Mouse (Mus musculus): ENCODE results near the gene Tpte. TPM values are rescaled to one million over a fixed set of nuclear protein-coding genes. Genes with fewer than 3 reads are reported as not detected.
"Not testable (repeated sequence)": the region's sequence is repeated elsewhere in the genome, so short reads cannot be mapped to it uniquely, and the experiment has no call there.

Gene Tpte
- polyA plus RNA-seq, 1 experiment from 2014 or later, result not detected

- ATAC-seq (ENCODE audit: low FRiP score, low read depth), result no peak
- no peak overlapping the region for H3K4me3 ChIP-seq
- H3K9ac ChIP-seq, result no peak overlapping the region
- H3K4me1 ChIP-seq (replicated peaks), result no peaks in the 10 kb centered on the region
- no peak overlapping the region for H3K27ac ChIP-seq (replicated peaks)
- WGBS, result 93% methylated on average over 3 of the region's 3 CpGs
- no peaks in the 10 kb centered on the region for H3K9me3 ChIP-seq
- no peaks in the 10 kb centered on the region for H3K36me3 ChIP-seq
- H3K27me3 ChIP-seq, result no peaks in the 10 kb centered on the region
- H3K4me2 ChIP-seq, result no peak overlapping the region
Observed at GRCm38 (mm10) chr8:22266809-22267208, 16.4 kb upstream of the Tpte start.

DNA sequence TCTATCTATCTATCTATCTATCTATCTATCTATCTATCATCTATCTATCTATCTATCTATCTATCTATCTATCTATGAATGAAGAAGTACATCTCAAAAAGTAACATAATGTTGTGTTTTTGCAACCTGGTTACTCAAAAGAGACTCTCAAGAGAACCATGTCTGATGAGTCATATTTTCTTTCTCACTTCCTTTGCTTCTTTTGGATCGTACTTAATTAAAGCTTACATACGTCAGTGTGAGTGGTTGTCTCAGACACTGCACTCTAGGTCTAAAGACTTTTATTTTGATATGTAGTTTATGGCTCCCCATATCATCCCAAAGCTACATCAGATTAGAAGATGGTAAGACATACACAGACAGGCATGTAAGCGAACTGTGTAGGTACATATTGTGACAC is 10.1 kb upstream of the Tpte start:
- ATAC-seq (ENCODE audit: low FRiP score, low read depth), result no peak
- 92% methylated on average over 3 of the region's 3 CpGs for WGBS
- no peaks in the 10 kb centered on the region for H3K9me3 ChIP-seq
- H3K27me3 ChIP-seq, result no peaks in the 10 kb centered on the region
- H3K9ac ChIP-seq, result no peak overlapping the region
- H3K4me1 ChIP-seq (replicated peaks), result no peaks in the 10 kb centered on the region
- H3K27ac ChIP-seq (replicated peaks), result no peak overlapping the region
- H3K36me3 ChIP-seq, result no peaks in the 10 kb centered on the region
- H3K4me2 ChIP-seq, result no peak overlapping the region
- H3K4me3 ChIP-seq, result no peak overlapping the region

- Histone ChIP-seq H3K4me1 (replicated peaks) (no peaks in the 10 kb centered on the region), H3K9ac (no peak overlapping the region), H3K27me3 (no peaks in the 10 kb centered on the region), H3K36me3 (no peaks in the 10 kb centered on the region), H3K27ac (replicated peaks) (no peak overlapping the region), H3K9me3 (no peaks in the 10 kb centered on the region), H3K4me2 (no peak overlapping the region), H3K4me3 (no peak overlapping the region)
- ATAC-seq (ENCODE audit: low FRiP score, low read depth), result no peak
- 74% methylated on average over 10 of the region's 10 CpGs for WGBS
Observed at GRCm38 (mm10) chr8:22274641-22275040, 8.6 kb upstream of the Tpte start.

- H3K27me3 ChIP-seq, result no peaks in the 10 kb centered on the region
- 74% methylated on average over 2 of the region's 2 CpGs for WGBS
- H3K36me3 ChIP-seq, result no peaks in the 10 kb centered on the region
- no peak overlapping the region for H3K27ac ChIP-seq (replicated peaks)
- H3K4me3 ChIP-seq, result no peak overlapping the region
- 0 out of 2 replicates have a peak, but pooled peaks cover 7% of the 10 kb centered on the region for H3K4me1 ChIP-seq (replicated peaks)
- H3K9me3 ChIP-seq, result no peaks in the 10 kb centered on the region
- H3K4me2 ChIP-seq, result 0 out of 2 replicates have a peak overlapping the region, but pooled peaks have one; percentile 47
- no peak for ATAC-seq (ENCODE audit: low FRiP score, low read depth)
- no peak overlapping the region for H3K9ac ChIP-seq
Observed at GRCm38 (mm10) chr8:22302326-22302725, 19.1 kb downstream of the Tpte start.

GRCm38 (mm10) chr8:22302896-22303306 is 19.7 kb downstream of the Tpte start:
- WGBS, result 17% methylated on average over 7 of the region's 7 CpGs

GRCm38 (mm10) chr8:22304045-22304444 is 20.8 kb downstream of the Tpte start:
- H3K4me1 ChIP-seq (replicated peaks); H3K9me3 ChIP-seq; H3K4me3 ChIP-seq; ATAC-seq (ENCODE audit: low FRiP score, low read depth); H3K36me3 ChIP-seq; H3K27ac ChIP-seq (replicated peaks); H3K9ac ChIP-seq; H3K27me3 ChIP-seq; H3K4me2 ChIP-seq: not testable (repeated sequence)
- WGBS, result 90% methylated on average over 8 of the region's 9 CpGs

More at GRCm38 (mm10) chr8:22302896-22303306, 19.7 kb downstream of the Tpte start:
- H3K9me3 ChIP-seq, result no peaks in the 10 kb centered on the region
- H3K27ac ChIP-seq (replicated peaks), result no peak overlapping the region
- peak; percentile 93 for ATAC-seq (ENCODE audit: low FRiP score, low read depth)
- H3K27me3 ChIP-seq, result no peaks in the 10 kb centered on the region
- peak overlapping the region; percentile 47 for H3K4me2 ChIP-seq
- H3K36me3 ChIP-seq, result no peaks in the 10 kb centered on the region
- H3K4me1 ChIP-seq (replicated peaks), result 0 out of 2 replicates have a peak, but pooled peaks cover 7% of the 10 kb centered on the region
- no peak overlapping the region for H3K9ac ChIP-seq
- H3K4me3 ChIP-seq, result peak overlapping the region; percentile 24

GRCm38 (mm10) chr8:22306999-22307398 is 23.8 kb downstream of the Tpte start:
- no peak overlapping the region for H3K27ac ChIP-seq (replicated peaks)
- whole genome bisulfite sequencing, result 76% methylated on average over 10 of the region's 10 CpGs
- H3K4me3 ChIP-seq, result no peak overlapping the region
- no peaks in the 10 kb centered on the region for H3K27me3 ChIP-seq
- no peak for ATAC-seq (ENCODE audit: low FRiP score, low read depth)
- no peaks in the 10 kb centered on the region for H3K36me3 ChIP-seq
- H3K4me2 ChIP-seq, result no peak overlapping the region
- no peak overlapping the region for H3K9ac ChIP-seq
- 0 out of 2 replicates have a peak, but pooled peaks cover 7% of the 10 kb centered on the region for H3K4me1 ChIP-seq (replicated peaks)
- H3K9me3 ChIP-seq, result no peaks in the 10 kb centered on the region

- ATAC-seq (ENCODE audit: low FRiP score, low read depth), result no peak
- H3K27ac ChIP-seq (replicated peaks), result no peak overlapping the region
- H3K36me3 ChIP-seq, result no peaks in the 10 kb centered on the region
- H3K9ac ChIP-seq, result no peak overlapping the region
- no peak overlapping the region for H3K4me2 ChIP-seq
- no peaks in the 10 kb centered on the region for H3K4me1 ChIP-seq (replicated peaks)
- WGBS, result 75% methylated on average over 9 of the region's 9 CpGs
- H3K4me3 ChIP-seq, result no peak overlapping the region
- no peaks in the 10 kb centered on the region for H3K27me3 ChIP-seq
- no peaks in the 10 kb centered on the region for H3K9me3 ChIP-seq
Observed at GRCm38 (mm10) chr8:22311446-22311845, 28.2 kb downstream of the Tpte start.

GRCm38 (mm10) chr8:22335426-22335825 is 52.2 kb downstream of the Tpte start:
- 93% methylated on average over 13 of the region's 13 CpGs for WGBS
- Histone ChIP-seq H3K27ac (replicated peaks) (no peak overlapping the region), H3K9me3 (no peaks in the 10 kb centered on the region), H3K4me3 (no peak overlapping the region), H3K27me3 (no peaks in the 10 kb centered on the region), H3K9ac (no peak overlapping the region), H3K36me3 (no peaks in the 10 kb centered on the region), H3K4me1 (replicated peaks) (no peaks in the 10 kb centered on the region), H3K4me2 (no peak overlapping the region)
- no peak for ATAC-seq (ENCODE audit: low FRiP score, low read depth)

DNA sequence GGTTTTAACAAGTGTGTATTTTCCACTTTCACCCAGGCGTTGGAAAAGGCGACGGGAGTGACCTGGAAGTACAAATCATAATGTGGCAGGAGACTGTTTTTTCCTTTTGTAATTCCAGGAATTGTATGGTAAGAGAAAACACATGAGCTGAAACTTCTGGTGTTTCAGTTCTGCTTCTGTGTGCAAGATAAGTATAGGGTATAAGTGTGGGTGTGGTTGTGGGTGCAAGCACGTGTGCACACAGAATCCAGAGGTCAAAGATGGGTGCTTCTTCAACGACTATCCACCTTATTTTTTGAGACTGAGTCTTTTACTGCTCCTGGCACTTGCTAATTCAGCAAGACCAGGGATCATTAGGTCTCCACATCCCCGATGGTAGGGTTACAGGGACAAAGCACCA is 76.1 kb downstream of the Tpte start:
- Histone ChIP-seq H3K4me1 (replicated peaks) (no peaks in the 10 kb centered on the region), H3K4me3 (no peak overlapping the region), H3K9me3 (no peaks in the 10 kb centered on the region), H3K27ac (replicated peaks) (no peak overlapping the region), H3K27me3 (no peaks in the 10 kb centered on the region), H3K36me3 (no peaks in the 10 kb centered on the region), H3K9ac (no peak overlapping the region), H3K4me2 (no peak overlapping the region)
- no peak for ATAC-seq (ENCODE audit: low FRiP score, low read depth)
- 85% methylated on average over 6 of the region's 6 CpGs for WGBS

GRCm38 (mm10) chr8:22359882-22360281 is 76.6 kb downstream of the Tpte start:
- WGBS, result 92% methylated on average over 6 of the region's 6 CpGs

DNA sequence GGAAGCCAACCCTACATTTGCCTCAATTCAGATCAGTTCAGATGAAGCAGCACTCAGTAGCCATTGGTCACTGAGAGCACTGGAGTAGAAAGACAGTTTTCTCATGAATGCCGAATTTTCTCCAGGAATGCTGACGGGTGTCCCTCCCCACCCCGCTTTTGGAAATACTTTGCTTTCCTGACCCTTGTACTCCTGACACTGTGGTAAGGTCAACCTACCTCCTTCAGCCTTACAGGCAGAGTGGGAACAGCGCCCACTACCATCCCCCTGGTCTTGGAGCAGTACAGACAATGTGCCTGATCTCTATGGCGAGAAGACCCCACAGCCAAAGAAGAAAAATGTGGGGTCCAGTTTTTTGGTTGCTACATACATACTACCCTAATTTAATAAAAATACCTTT is 93.1 kb downstream of the Tpte start:
- no peak overlapping the region for H3K27ac ChIP-seq (replicated peaks)
- H3K4me3 ChIP-seq, result no peak overlapping the region
- no peak overlapping the region for H3K9ac ChIP-seq
- no peaks in the 10 kb centered on the region for H3K9me3 ChIP-seq
- H3K27me3 ChIP-seq, result no peaks in the 10 kb centered on the region
- 94% methylated on average over 5 of the region's 5 CpGs for WGBS
- H3K36me3 ChIP-seq, result peaks cover 6% of the 10 kb centered on the region; the same call in 1 of the 2 replicates
- H3K4me2 ChIP-seq, result no peak overlapping the region
- H3K4me1 ChIP-seq (replicated peaks), result no peaks in the 10 kb centered on the region
- no peak for ATAC-seq (ENCODE audit: low FRiP score, low read depth)

More at GRCm38 (mm10) chr8:22359882-22360281, 76.6 kb downstream of the Tpte start:
- ATAC-seq (ENCODE audit: low FRiP score, low read depth), result no peak
- H3K27ac ChIP-seq (replicated peaks), result no peak overlapping the region
- H3K36me3 ChIP-seq, result no peaks in the 10 kb centered on the region
- no peaks in the 10 kb centered on the region for H3K27me3 ChIP-seq
- H3K9ac ChIP-seq, result no peak overlapping the region
- no peaks in the 10 kb centered on the region for H3K4me1 ChIP-seq (replicated peaks)
- H3K9me3 ChIP-seq, result no peaks in the 10 kb centered on the region
- H3K4me3 ChIP-seq, result no peak overlapping the region
- H3K4me2 ChIP-seq, result no peak overlapping the region

- 46% methylated on average over 5 of the region's 5 CpGs for WGBS
- ATAC-seq (ENCODE audit: low FRiP score, low read depth), result peak; percentile 63; the same call in 1 of the 2 replicates
- H3K27me3 ChIP-seq, result no peaks in the 10 kb centered on the region
- no peak overlapping the region for H3K4me3 ChIP-seq
- no peak overlapping the region for H3K27ac ChIP-seq (replicated peaks)
- no peak overlapping the region for H3K9ac ChIP-seq
- no peaks in the 10 kb centered on the region for H3K9me3 ChIP-seq
- H3K4me1 ChIP-seq (replicated peaks), result no peaks in the 10 kb centered on the region
- no peak overlapping the region for H3K4me2 ChIP-seq
- peaks cover 9% of the 10 kb centered on the region; the same call in 1 of the 2 replicates for H3K36me3 ChIP-seq
Observed at GRCm38 (mm10) chr8:22376903-22377302, 93.7 kb downstream of the Tpte start.

Data from hindbrain, embryonic 15.5 days (tissue).